Mouse (Mus musculus) liver, postnatal 0 days (tissue): ENCODE results near the gene Afg3l1. TPM values are rescaled to one million over a fixed set of nuclear protein-coding genes. Genes with fewer than 3 reads are reported as not detected.

Experiments used
- ATAC-seq: fragments of 200-750 bp; cut with Nextera tagmentation; 2 replicates; pipeline ENCODE4 v1.8.0; 2017; ENCODE audit warnings: mild to moderate bottlenecking, moderate library complexity
- DNase-seq: peaks from one replicate; pipeline ENCODE4 v3.0.0-alpha.2; 2016
- H3K27ac ChIP-seq: fragments of 300-500 bp; sonication (generic); 2 replicates; pipeline ENCODE4 v1.5.1; 2014; ENCODE audit warnings: antibody characterized with exemption, moderate library complexity, mild to moderate bottlenecking, low read depth
- H3K27me3 ChIP-seq: fragments of 300-500 bp; sonication (generic); 2 replicates; pipeline ENCODE4 v1.6.1; 2014; ENCODE audit warnings: low read length, control low read depth, mixed read lengths; ENCODE audit not compliant: insufficient read depth
- H3K36me3 ChIP-seq: fragments of 300-500 bp; sonication (generic); replicated peaks from 2 replicates; pipeline ENCODE4 v1.6.1; 2014; ENCODE audit warnings: mild to moderate bottlenecking, control low read depth, low read length, moderate library complexity, mixed read lengths; ENCODE audit not compliant: insufficient read depth
- H3K4me1 ChIP-seq: fragments of 300-500 bp; sonication (generic); 2 replicates; pipeline ENCODE4 v1.6.1; 2014; ENCODE audit warnings: antibody characterized with exemption, mild to moderate bottlenecking, control low read depth; ENCODE audit not compliant: insufficient read depth
- H3K4me2 ChIP-seq: fragments of 300-500 bp; sonication (generic); 2 replicates; pipeline ENCODE4 v1.6.1; 2014; ENCODE audit warnings: low read depth, mild to moderate bottlenecking, low read length, moderate library complexity, mixed read lengths
- H3K4me3 ChIP-seq: fragments of 300-500 bp; sonication (generic); 2 replicates; pipeline ENCODE4 v1.5.1; 2014; ENCODE audit warnings: low read depth, low read length
- H3K9ac ChIP-seq: fragments of 300-500 bp; sonication (generic); replicated peaks from 2 replicates; pipeline ENCODE4 v1.6.1; 2014; ENCODE audit warnings: mild to moderate bottlenecking, moderate library complexity
- H3K9me3 ChIP-seq: fragments of 300-500 bp; sonication (generic); 2 replicates; pipeline ENCODE4 v1.6.1; 2016; ENCODE audit warnings: mild to moderate bottlenecking, control low read depth, low read length, mixed read lengths
- CTCF ChIP-seq: sonication (generic); IDR thresholded peaks from 2 replicates; pipeline ENCODE4 v1.5.1; 2016; ENCODE audit warnings: antibody characterized with exemption, low read depth
- EP300 ChIP-seq: IDR thresholded peaks from 2 replicates; pipeline ENCODE4 v1.6.1; 2016; ENCODE audit warnings: antibody characterized with exemption, low read depth, mild to moderate bottlenecking
- WGBS: fragments of 180-500 bp; shearing (Covaris S2); extraction: QIAGEN DNeasy Blood & Tissue Kit; methylation state at CpG from one replicate; pipeline ENCODE4 v1.1.7; 2014; ENCODE audit not compliant: insufficient replicate concordance; 5-methylcytosine and 5-hydroxymethylcytosine counted together
- polyA plus RNA-seq: library from polyadenylated mRNA; unstranded; fragments of >200 nt; fragmentation: Nextera tagmentation; extraction: Ambion mirVana; gene quantifications from 2 replicates; pipeline ENCODE4 v1.2.1, GENCODE M21; 2015

Afg3l1 gene
- polyA plus RNA-seq, 1 experiment from 2014 or later, result 24.3 TPM

- Histone ChIP-seq H3K36me3 (peaks cover 34% of the 10 kb centered on the region), H3K9me3 (no peaks in the 10 kb centered on the region), H3K27ac (no peak overlapping the region), H3K4me1 (no peaks in the 10 kb centered on the region), H3K9ac (no peak overlapping the region), H3K4me3 (no peak overlapping the region), H3K4me2 (no peak overlapping the region), H3K27me3 (no peaks in the 10 kb centered on the region)
- WGBS, result 77% methylated on average over 4 of the region's 4 CpGs
- TF ChIP-seq CTCF, result no peak
- TF ChIP-seq EP300, result no peak
- DNase-seq, result no peak
- no peak for ATAC-seq
Measured at GRCm38 (mm10) chr8:123505267-123505666, 27.6 kb downstream of the Afg3l1 start.

- ATAC-seq (no peak), DNase-seq (no peak)
- no peak overlapping the region for H3K27ac ChIP-seq
- no peak overlapping the region for H3K4me2 ChIP-seq
- no peaks in the 10 kb centered on the region for H3K9me3 ChIP-seq
- no peaks in the 10 kb centered on the region for H3K27me3 ChIP-seq
- no peak overlapping the region for H3K4me3 ChIP-seq
- no peaks in the 10 kb centered on the region for H3K4me1 ChIP-seq
- TF ChIP-seq CTCF (no peak), EP300 (no peak)
- no peak overlapping the region for H3K9ac ChIP-seq
- WGBS, result 80% methylated on average over 9 of the region's 9 CpGs
- H3K36me3 ChIP-seq, result peaks cover 30% of the 10 kb centered on the region
Measured at GRCm38 (mm10) chr8:123505695-123506094, 28.0 kb downstream of the Afg3l1 start.

GRCm38 (mm10) chr8:123507153-123507552 is 29.4 kb downstream of the Afg3l1 start:
- no peaks in the 10 kb centered on the region for H3K4me1 ChIP-seq
- no peak overlapping the region for H3K4me3 ChIP-seq
- no peak overlapping the region for H3K4me2 ChIP-seq
- peaks cover 17% of the 10 kb centered on the region for H3K36me3 ChIP-seq
- no peak for ATAC-seq
- H3K9ac ChIP-seq, result no peak overlapping the region
- TF ChIP-seq EP300, result no peak
- TF ChIP-seq CTCF, result no peak
- H3K27ac ChIP-seq, result no peak overlapping the region
- 56% methylated on average over 5 of the region's 5 CpGs for WGBS
- no peaks in the 10 kb centered on the region for H3K9me3 ChIP-seq
- DNase-seq, result no peak
- H3K27me3 ChIP-seq, result no peaks in the 10 kb centered on the region

- Histone ChIP-seq H3K9ac (no peak overlapping the region), H3K27me3 (peaks cover 35% of the 10 kb centered on the region), H3K27ac (no peak overlapping the region), H3K36me3 (peaks cover 3% of the 10 kb centered on the region; the same call in 1 of the 2 replicates), H3K9me3 (no peaks in the 10 kb centered on the region), H3K4me3 (no peak overlapping the region), H3K4me2 (no peak overlapping the region), H3K4me1 (peaks cover 9% of the 10 kb centered on the region)
- ATAC-seq, result no peak
- 65% methylated on average over 5 of the region's 5 CpGs for WGBS
- no peak for DNase-seq
- TF ChIP-seq CTCF (no peak), EP300 (no peak)
Measured at GRCm38 (mm10) chr8:123510819-123511218, 33.1 kb downstream of the Afg3l1 start.

GRCm38 (mm10) chr8:123514136-123514535 is 36.4 kb downstream of the Afg3l1 start:
- 4% methylated on average over 9 of the region's 9 CpGs for WGBS
- peaks cover 15% of the 10 kb centered on the region for H3K4me1 ChIP-seq
- TF ChIP-seq CTCF, result no peak
- TF ChIP-seq EP300, result no peak
- DNase-seq, result no peak
- no peak overlapping the region for H3K27ac ChIP-seq
- no peak overlapping the region for H3K4me2 ChIP-seq
- H3K9ac ChIP-seq, result no peak overlapping the region
- peak overlapping the region; percentile 57; the same call in 1 of the 2 replicates for H3K4me3 ChIP-seq
- peaks cover 37% of the 10 kb centered on the region for H3K27me3 ChIP-seq
- ATAC-seq, result no peak
- H3K9me3 ChIP-seq, result no peaks in the 10 kb centered on the region
- H3K36me3 ChIP-seq, result no peaks in the 10 kb centered on the region

GRCm38 (mm10) chr8:123514781-123515539 is 37.3 kb downstream of the Afg3l1 start, which contains the start of gene Dbndd1:
Dbndd1 (minus strand) TSS chr8:123515463.
- WGBS, result 1% methylated on average over 49 of the region's 63 CpGs

More at GRCm38 (mm10) chr8:123514781-123515539, 37.3 kb downstream of the Afg3l1 start, which contains the start of gene Dbndd1:
- Histone ChIP-seq H3K4me2 (peak within 1 kb of the TSS; percentile 73), H3K9ac (no peak within 1 kb of the TSS; the same call in 1 of the 2 replicates), H3K36me3 (no peaks in the 10 kb centered on the region), H3K4me1 (peaks cover 18% of the 10 kb centered on the region), H3K27me3 (peaks cover 37% of the 10 kb centered on the region), H3K27ac (no peak within 1 kb of the TSS), H3K9me3 (no peaks in the 10 kb centered on the region), H3K4me3 (peak within 1 kb of the TSS; percentile 57)
- no peak for ATAC-seq
- TF ChIP-seq EP300 (no peak), CTCF (peak; percentile 11; the same call in 1 of the 2 replicates)
- DNase-seq, result peak; percentile 48
